Mouse (Mus musculus) CD4-positive naive resting alpha-beta T cell, adult 57 days (primary cell): Measurements from ENCODE around the gene 6430531B16Rik. TPM values are rescaled to one million over a fixed set of nuclear protein-coding genes. Genes with fewer than 3 reads are reported as not detected.

Source experiments
- total RNA-seq: library from RNA; stranded (reverse); gene quantifications from one replicate; pipeline ENCODE4 v1.2.4, GENCODE M21; 2023

6430531B16Rik gene
- not detected for total RNA-seq

DNA sequence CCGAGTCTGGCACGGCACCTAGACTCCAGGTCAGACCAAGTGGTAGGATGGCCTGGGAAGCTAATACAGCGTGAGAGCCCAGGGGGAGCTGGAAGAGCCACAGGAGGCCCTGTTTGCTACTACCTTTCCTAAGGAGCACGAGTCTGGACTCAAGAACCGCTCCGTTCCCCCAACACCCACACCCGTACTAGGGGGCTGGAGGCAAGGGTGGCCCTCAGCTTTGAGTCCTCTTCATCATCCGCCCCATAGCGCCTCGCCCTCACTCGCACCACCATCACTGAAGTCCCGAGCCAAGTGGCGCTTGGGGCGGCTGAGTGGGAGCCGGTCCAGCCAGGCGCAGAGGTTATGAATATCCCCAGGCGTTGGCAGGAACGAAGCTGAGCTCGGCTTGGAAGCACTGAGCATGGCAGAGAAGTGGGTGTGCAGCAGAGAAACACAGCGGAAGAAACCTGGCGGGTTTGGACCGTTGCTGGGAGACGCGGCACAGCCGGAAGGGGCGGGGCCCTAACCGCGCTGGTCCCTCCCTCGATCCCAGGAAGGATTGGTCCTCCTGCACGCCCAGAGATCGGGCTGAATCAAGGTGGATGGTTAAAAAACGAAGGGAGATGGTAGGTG, at the start of gene 6430531B16Rik:
6430531B16Rik (minus strand) TSS at position 478 of the 615 bp plus-strand sequence.

DNA sequence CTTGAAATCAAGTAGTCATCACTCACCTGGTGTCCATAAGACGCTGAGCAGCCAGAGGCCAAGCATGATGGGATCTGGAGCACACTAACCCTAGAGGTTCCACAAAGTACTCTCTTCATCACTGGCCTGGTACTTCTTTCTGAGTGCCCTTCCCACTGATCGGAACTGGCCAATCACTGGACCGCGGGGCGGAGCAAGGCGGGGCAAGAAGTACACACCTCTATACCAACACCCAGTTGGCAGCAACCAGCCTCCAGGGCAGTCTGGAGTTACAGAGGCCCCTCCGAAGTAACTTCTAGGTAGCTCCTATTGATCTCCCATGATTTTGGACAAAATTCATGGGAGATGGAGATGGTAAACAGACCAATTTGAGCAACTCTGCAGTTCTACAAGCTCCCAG, 13.9 kb upstream of the 6430531B16Rik start, which contains the start of gene Adam8:
Adam8 (minus strand) TSS at position 157 of the 400 bp plus-strand sequence.

DNA sequence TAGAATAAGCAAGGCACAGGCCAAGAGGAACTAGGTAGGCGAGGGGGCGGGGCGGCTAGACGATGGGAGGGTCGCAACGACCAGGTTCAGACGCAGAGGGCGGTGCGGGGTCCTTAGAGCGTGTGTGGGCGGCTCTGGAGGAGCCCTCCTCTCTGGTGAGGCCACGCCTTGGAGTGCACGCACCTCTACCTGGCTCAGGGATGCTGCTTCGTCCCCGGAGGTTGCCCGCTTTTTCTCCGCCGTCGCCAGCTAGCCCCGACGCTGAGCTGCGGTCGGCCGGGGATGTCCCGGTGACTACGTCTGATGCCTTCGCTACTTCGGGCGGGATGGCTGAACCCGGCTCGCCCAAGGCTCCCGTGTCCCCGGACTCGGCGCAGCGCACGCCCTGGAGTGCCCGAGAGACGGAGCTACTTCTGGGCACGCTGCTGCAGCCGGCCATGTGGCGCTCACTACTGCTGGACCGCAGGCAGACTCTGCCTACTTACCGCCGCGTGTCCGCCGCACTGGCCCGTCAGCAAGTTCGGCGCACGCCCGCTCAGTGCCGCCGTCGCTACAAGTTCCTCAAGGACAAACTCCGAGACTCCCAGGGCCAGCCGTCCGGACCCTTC, 34.8 kb downstream of the 6430531B16Rik start, which contains the start of gene Utf1:
Utf1 (plus strand) TSS at position 116 of the 608 bp plus-strand sequence.

Other genes starting within 250 kb of the 6430531B16Rik start
- gene Adgra1, start 144.6 kb downstream of the 6430531B16Rik start, total RNA-seq, result not detected
- not detected for gene Kndc1, start 84.1 kb downstream of the 6430531B16Rik start, total RNA-seq
- 0.47 TPM for gene Utf1, start 35.0 kb downstream of the 6430531B16Rik start, total RNA-seq
- gene Adam8, start 13.8 kb upstream of the 6430531B16Rik start, total RNA-seq, result 4.3 TPM
- 39.9 TPM for gene Zfp511, start 57.6 kb upstream of the 6430531B16Rik start, total RNA-seq
- 38.8 TPM for gene Tubgcp2, start 57.9 kb upstream of the 6430531B16Rik start, total RNA-seq
- not detected for gene Msx3, start 70.3 kb upstream of the 6430531B16Rik start, total RNA-seq
- not detected for gene Caly, start 103.8 kb upstream of the 6430531B16Rik start, total RNA-seq
- not detected for gene Prap1, start 114.6 kb upstream of the 6430531B16Rik start, total RNA-seq
- 11.0 TPM for gene Fuom, start 123.7 kb upstream of the 6430531B16Rik start, total RNA-seq
- 5.1 TPM for gene Paox, start 137.0 kb upstream of the 6430531B16Rik start, total RNA-seq
- 31.3 TPM for gene Echs1, start 137.7 kb upstream of the 6430531B16Rik start, total RNA-seq
- 16.0 TPM for gene Mtg1, start 158.8 kb upstream of the 6430531B16Rik start, total RNA-seq
- not detected for gene Sprn, start 176.1 kb upstream of the 6430531B16Rik start, total RNA-seq
- gene Olfr522, start 186.0 kb upstream of the 6430531B16Rik start, total RNA-seq, result not detected
- not detected for gene Olfr523, start 194.5 kb upstream of the 6430531B16Rik start, total RNA-seq
- gene Olfr524, start 227.2 kb upstream of the 6430531B16Rik start, total RNA-seq, result 0.12 TPM
- gene Cd163l1, start 239.5 kb upstream of the 6430531B16Rik start, total RNA-seq, result 0.47 TPM